Mouse (Mus musculus): ENCODE measurements around the gene Pjvk.

GRCm38 (mm10) chr2:76610326-76611104 is 37.8 kb upstream of the Pjvk start:
- TF ChIP-seq POLR2A (IDR thresholded peaks at IDR 0.05; ENCODE audit: insufficient read depth, low read depth, low read length) (no peak), CTCF (IDR thresholded peaks at IDR 0.05) (no peak)
